Mouse (Mus musculus): Measurements from ENCODE around the gene Adcy5. TPM values are rescaled to one million over a fixed set of nuclear protein-coding genes. Genes with fewer than 3 reads are reported as not detected.

Gene Adcy5
- total RNA-seq, 2 experiments from 2014 or later = not detected

- no peak for ATAC-seq (replicated peaks; ENCODE audit: poor library complexity)
These were observed 45.9 kb downstream of the Adcy5 start for GRCm38 (mm10) chr16:35200432-35201142.

GRCm38 (mm10) chr16:35201281-35201680 lies 46.6 kb downstream of the Adcy5 start:
- ATAC-seq (replicated peaks; ENCODE audit: poor library complexity) = no peak

GRCm38 (mm10) chr16:35203511-35203910 lies 48.8 kb downstream of the Adcy5 start:
- no peak for ATAC-seq (replicated peaks; ENCODE audit: poor library complexity)

GRCm38 (mm10) chr16:35205681-35206080 lies 51.0 kb downstream of the Adcy5 start:
- ATAC-seq (replicated peaks; ENCODE audit: poor library complexity) = no peak

GRCm38 (mm10) chr16:35206426-35206825 lies 51.7 kb downstream of the Adcy5 start:
- no peak for ATAC-seq (replicated peaks; ENCODE audit: poor library complexity)

GRCm38 (mm10) chr16:35208796-35209195 lies 54.1 kb downstream of the Adcy5 start:
- ATAC-seq (replicated peaks; ENCODE audit: poor library complexity) = no peak

- no peak for ATAC-seq (replicated peaks; ENCODE audit: poor library complexity)
These were observed 55.1 kb downstream of the Adcy5 start for GRCm38 (mm10) chr16:35209753-35210152.

- ATAC-seq (replicated peaks; ENCODE audit: poor library complexity) = no peak
These were observed 60.4 kb downstream of the Adcy5 start for GRCm38 (mm10) chr16:35215047-35215446.

- ATAC-seq (replicated peaks; ENCODE audit: poor library complexity) = no peak
These were observed 60.8 kb downstream of the Adcy5 start for GRCm38 (mm10) chr16:35215498-35215897.

- no peak for ATAC-seq (replicated peaks; ENCODE audit: poor library complexity)
These were observed 62.3 kb downstream of the Adcy5 start for GRCm38 (mm10) chr16:35216826-35217491.

- no peak for ATAC-seq (replicated peaks; ENCODE audit: poor library complexity)
These were observed 65.7 kb downstream of the Adcy5 start for GRCm38 (mm10) chr16:35220412-35220811.

GRCm38 (mm10) chr16:35221581-35221980 lies 66.9 kb downstream of the Adcy5 start:
- ATAC-seq (replicated peaks; ENCODE audit: poor library complexity) = no peak

- 0 out of 2 replicates have a peak, but pooled peaks have one; percentile 26 for ATAC-seq (replicated peaks; ENCODE audit: poor library complexity)
These were observed 69.3 kb downstream of the Adcy5 start for GRCm38 (mm10) chr16:35223930-35224329.

GRCm38 (mm10) chr16:35224716-35225115 lies 70.0 kb downstream of the Adcy5 start:
- ATAC-seq (replicated peaks; ENCODE audit: poor library complexity) = no peak

GRCm38 (mm10) chr16:35229582-35229981 lies 74.9 kb downstream of the Adcy5 start:
- peak; percentile 80 for ATAC-seq (replicated peaks; ENCODE audit: poor library complexity)

- ATAC-seq (replicated peaks; ENCODE audit: poor library complexity) = no peak
These were observed 77.6 kb downstream of the Adcy5 start for GRCm38 (mm10) chr16:35232153-35232750.

GRCm38 (mm10) chr16:35233329-35233728 lies 78.7 kb downstream of the Adcy5 start:
- no peak for ATAC-seq (replicated peaks; ENCODE audit: poor library complexity)

- ATAC-seq (replicated peaks; ENCODE audit: poor library complexity) = no peak
These were observed 82.4 kb downstream of the Adcy5 start for GRCm38 (mm10) chr16:35237091-35237490.

GRCm38 (mm10) chr16:35239318-35239965 lies 84.8 kb downstream of the Adcy5 start:
- ATAC-seq (replicated peaks; ENCODE audit: poor library complexity) = no peak

- no peak for ATAC-seq (replicated peaks; ENCODE audit: poor library complexity)
These were observed 85.5 kb downstream of the Adcy5 start for GRCm38 (mm10) chr16:35239966-35240730.

GRCm38 (mm10) chr16:35247364-35247763 lies 92.7 kb downstream of the Adcy5 start:
- no peak for ATAC-seq (replicated peaks; ENCODE audit: poor library complexity)

Data from megakaryocyte progenitor cell, adult 5-6 weeks (primary cell).